Mouse (Mus musculus): ENCODE measurements around the gene Ccr1l1. TPM values are rescaled to one million over a fixed set of nuclear protein-coding genes. Genes with fewer than 3 reads are reported as not detected.
"Not testable (repeated sequence)": the region's sequence is repeated elsewhere in the genome, so short reads cannot be mapped to it uniquely, and the experiment has no call there.

Ccr1l1 gene
- not detected for total RNA-seq (2021)
- long read RNA-seq, experiment 1: 0 reads
- long read RNA-seq, experiment 2: 0 reads

DNA sequence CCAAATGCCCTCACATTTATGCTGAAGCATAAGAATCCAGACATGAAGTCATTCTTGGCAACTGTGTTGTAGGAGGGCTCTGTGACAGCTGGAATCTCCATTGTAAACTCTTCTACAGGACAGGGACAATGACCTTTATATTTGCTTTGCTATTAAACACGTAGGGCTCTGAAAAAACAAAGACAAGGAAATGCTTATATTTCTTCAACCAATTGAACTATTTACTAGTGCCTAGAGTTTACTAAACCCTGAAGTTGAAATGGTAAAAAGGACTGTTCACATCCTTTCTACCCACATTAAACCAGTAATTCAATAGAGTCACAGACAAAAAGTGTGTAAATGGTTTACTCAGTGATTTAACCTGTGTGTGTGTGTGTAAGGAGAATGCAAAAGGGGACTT, at the start of gene Ccr1l1:
Gene Ccr1l1 (minus strand): TSS at position 101 of the 400 bp plus-strand sequence.
- DNase-seq (ENCODE audit: low spot score in 2 of 2): no peak

DNA sequence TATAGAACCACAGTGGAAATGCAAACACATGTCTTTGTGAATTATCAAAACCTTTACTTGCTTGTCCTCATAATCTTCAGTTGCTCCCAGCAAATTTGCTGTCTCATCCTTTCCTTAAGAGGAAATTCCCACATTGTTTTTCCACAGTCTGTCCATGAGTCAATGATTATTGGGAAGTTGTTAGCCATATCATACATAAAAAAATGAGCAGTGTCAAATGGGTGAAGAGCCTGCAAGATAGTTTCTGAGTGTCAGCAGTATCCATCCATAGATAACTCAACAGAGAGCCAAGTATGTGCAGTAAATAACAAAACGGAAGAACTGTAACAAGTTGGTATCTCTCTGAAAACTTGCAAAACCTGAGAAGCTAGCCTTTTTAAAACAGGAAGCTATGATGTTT, 43.5 kb upstream of the Ccr1l1 start, which contains the start of gene Ccr3:
Gene Ccr3 (plus strand): TSS at position 301 of the 400 bp plus-strand sequence.
- DNase-seq (ENCODE audit: low spot score in 2 of 2): no peak

DNA sequence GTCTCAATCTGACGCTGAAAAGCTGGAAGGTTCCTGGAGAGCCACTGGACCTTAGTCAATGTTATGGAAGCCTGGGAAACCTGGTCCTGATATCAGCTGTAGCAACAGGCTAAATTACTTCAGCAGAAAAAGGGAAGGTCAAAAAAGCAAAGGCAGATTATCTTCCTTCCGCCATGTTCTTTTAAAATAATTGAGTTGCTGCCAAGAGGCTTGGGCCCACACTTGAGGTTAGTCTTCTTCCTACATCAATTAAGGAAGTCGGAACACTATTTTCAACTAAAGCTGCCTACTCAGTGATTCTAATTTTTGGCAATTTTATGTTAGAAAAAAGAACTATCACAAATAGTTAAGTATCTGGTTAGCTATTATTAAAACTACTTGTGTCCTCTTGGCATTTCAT, 41.7 kb upstream of the Ccr1l1 start:
- no peak for DNase-seq (ENCODE audit: low spot score in 2 of 2)

DNA sequence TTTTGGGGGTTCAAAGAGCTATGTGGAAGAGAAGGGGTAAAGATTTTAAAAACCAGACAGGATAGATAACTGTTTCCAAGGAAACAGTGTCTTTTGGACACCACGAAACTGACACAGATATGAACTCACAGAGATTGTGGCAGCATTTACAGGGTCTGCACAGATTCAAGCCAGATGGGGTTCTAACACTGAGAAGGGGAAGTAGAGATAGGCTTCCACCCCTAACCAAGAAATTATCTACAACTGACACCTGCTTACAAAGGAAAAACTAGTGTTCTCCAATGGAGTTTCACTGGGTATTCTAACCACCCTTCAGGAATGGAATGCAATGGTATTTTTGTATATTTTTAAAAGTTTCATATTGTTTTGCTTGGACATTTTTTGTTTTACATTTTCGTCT, 37.8 kb upstream of the Ccr1l1 start:
- no peak for DNase-seq (ENCODE audit: low spot score in 2 of 2)

- DNase-seq (ENCODE audit: low spot score in 2 of 2): no peak
Observed at GRCm38 (mm10) chr9:124014985-124015652, 36.9 kb upstream of the Ccr1l1 start.

GRCm38 (mm10) chr9:124013270-124013669, 35.1 kb upstream of the Ccr1l1 start:
- DNase-seq (ENCODE audit: low spot score in 2 of 2): no peak

- DNase-seq (ENCODE audit: low spot score in 2 of 2): no peak
Observed at GRCm38 (mm10) chr9:124012691-124013090, 34.5 kb upstream of the Ccr1l1 start.

DNA sequence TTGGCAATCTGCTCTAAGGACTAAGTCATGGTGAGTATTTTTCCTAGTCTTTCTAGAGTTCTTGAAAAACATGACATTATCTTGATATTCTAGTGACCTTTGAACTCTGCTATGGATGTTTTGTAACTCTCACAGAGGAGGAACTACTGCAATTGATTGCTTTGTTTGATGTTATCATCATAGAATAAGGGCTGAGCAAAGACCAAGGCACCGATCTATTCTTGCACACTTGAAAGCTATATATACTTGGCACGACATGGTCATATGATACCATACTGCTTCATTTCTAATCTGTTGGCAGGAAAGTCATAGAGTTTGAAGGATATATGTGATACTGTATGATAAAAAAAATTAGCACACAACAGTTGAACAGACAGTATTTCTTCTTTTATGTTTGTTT, 21.6 kb upstream of the Ccr1l1 start:
- no peak for DNase-seq (ENCODE audit: low spot score in 2 of 2)

- DNase-seq (ENCODE audit: low spot score in 2 of 2): no peak
Observed at GRCm38 (mm10) chr9:123997719-123998118, 19.5 kb upstream of the Ccr1l1 start.

DNA sequence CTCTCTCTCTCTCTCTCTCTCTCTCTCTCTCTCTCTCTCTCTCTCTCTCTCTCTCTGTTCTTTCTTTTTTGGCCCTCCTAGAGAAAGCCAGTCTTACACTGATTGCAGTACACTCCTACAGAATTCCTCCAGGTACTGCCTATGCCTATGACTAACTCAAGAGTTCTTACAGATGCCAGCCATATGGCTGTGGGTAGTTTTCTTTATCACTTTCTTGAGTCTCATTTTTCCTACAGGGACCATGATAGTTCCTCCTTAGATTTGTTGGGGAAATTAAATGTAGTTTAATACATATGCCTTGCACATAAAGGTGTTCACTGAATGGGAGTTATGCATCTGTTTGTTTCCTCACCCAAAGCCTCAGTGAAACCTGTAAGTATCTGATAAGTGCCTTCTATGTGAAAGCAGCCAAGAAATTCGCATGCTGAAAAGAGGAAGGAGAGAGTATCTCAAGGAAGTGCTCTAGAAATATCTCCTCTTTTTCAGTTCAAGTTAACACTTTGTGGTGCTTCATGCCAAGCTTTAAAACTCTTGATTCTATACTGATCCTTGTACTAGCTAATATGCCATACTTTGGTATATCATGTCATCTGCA, 13.2 kb upstream of the Ccr1l1 start:
- no peak for DNase-seq (ENCODE audit: low spot score in 2 of 2)

- no peak for DNase-seq (ENCODE audit: low spot score in 2 of 2)
Observed at GRCm38 (mm10) chr9:123989671-123990070, 11.5 kb upstream of the Ccr1l1 start.

- DNase-seq (ENCODE audit: low spot score in 2 of 2): no peak
Observed at GRCm38 (mm10) chr9:123986217-123986616, 8.0 kb upstream of the Ccr1l1 start.

- DNase-seq (ENCODE audit: low spot score in 2 of 2): no peak
Observed at GRCm38 (mm10) chr9:123984943-123985342, 6.7 kb upstream of the Ccr1l1 start.

- DNase-seq (ENCODE audit: low spot score in 2 of 2): no peak
Observed at GRCm38 (mm10) chr9:123982720-123983119, 4.5 kb upstream of the Ccr1l1 start.

GRCm38 (mm10) chr9:123981909-123982308, 3.7 kb upstream of the Ccr1l1 start:
- DNase-seq (ENCODE audit: low spot score in 2 of 2): no peak

DNA sequence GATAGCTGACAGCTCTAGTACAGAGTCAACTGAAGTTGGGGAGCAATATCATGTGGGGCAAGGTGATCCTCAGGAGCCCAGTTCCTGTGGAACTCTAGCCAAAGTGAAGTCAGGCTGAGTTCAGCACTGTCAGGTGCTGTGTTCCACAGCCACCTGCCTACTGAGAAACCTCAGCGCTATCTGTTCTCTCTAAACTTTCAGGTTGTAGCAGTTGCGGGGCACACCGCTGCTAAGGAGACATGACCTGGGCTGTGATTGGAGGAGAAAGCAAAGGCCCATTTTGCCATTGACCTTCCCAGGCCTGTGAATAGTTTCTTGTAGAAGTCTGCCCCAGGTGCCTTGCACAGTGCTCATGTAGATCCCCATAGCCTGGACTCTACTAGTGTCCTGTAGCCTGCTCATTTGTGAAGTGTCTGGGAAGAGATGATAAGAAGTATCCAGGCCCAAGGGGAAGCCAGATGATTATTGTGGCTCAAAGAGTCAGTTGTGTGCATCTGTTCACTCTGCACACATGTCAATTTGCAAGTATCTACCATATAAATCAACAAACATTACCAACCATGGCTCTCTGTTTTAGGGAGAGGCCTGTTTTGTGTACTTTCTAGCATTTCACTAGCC, 2.8 kb upstream of the Ccr1l1 start:
- DNase-seq (ENCODE audit: low spot score in 2 of 2): not testable (repeated sequence)

DNA sequence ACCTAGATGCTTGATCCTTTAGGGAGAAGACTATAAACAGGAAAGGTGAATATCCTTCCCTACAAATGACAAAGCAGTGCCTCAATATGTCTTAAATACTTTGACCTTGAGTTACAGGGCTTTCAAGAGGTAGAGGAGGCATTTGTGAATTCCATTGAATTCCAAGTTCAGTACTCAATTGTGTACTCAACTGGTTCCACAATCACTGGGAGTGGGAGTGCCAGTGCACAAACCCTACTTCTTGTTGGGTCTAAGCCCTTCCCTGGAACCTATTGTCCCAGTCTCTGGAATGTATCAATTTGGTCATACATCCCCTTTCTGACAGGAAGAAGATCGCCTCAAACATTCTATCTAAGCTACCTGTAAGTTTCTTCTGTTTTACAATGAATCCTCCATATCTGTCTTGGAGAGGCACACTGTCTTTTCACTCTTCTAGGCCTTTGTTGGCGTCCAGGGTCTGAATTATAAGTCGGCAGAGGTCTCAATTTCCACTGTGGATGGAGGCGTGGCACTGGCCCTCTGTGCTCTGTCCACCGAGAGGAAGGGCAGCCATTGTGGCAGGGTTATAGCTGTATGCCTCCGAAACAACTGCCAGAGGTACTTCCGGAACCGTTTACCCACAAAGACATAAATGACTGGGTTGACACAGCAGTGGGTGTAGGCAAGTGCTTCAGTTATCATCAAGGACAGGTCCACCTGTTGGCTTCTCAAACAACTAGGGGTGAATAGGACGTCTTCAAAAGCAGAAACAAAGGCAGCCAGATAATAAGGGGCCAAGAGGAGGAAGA, 1.1 kb downstream of the Ccr1l1 start:
- DNase-seq (ENCODE audit: low spot score in 2 of 2): no peak

GRCm38 (mm10) chr9:123975630-123976029, 2.6 kb downstream of the Ccr1l1 start:
- no peak for DNase-seq (ENCODE audit: low spot score in 2 of 2)

GRCm38 (mm10) chr9:123968290-123968912, 9.8 kb downstream of the Ccr1l1 start, which contains the start of gene Ccr1:
Ccr1 (minus strand) TSS chr9:123968692.
- no peak for DNase-seq (ENCODE audit: low spot score in 2 of 2)

DNA sequence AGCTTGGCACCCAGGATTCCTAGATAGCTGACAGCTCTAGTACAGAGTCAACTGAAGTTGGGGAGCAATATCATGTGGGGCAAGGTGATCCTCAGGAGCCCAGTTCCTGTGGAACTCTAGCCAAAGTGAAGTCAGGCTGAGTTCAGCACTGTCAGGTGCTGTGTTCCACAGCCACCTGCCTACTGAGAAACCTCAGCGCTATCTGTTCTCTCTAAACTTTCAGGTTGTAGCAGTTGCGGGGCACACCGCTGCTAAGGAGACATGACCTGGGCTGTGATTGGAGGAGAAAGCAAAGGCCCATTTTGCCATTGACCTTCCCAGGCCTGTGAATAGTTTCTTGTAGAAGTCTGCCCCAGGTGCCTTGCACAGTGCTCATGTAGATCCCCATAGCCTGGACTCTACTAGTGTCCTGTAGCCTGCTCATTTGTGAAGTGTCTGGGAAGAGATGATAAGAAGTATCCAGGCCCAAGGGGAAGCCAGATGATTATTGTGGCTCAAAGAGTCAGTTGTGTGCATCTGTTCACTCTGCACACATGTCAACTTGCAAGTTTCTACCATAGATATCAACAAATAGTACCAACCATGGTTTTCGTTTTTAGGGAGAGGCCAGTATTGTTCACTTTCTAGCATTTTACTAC, 11.2 kb downstream of the Ccr1l1 start:
- not testable (repeated sequence) for DNase-seq (ENCODE audit: low spot score in 2 of 2)

DNA sequence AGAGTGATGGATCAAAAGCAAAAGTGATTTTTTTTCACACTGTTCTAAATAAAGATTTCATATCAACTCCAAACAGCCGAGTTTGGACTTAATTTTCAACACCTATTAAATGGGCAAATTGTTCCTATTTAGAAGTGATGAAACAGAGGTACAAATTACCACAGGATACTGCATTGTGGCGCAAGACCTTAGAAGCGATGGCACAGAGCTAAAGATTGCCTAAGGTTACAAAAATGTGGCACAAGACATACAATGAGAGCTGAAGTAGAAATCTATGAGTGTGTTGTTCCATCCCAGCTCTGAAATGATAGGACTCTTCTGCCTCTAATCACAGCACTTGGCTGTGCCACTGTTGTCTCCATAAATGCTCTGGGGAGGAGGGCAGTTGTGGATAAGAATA, 13.4 kb downstream of the Ccr1l1 start:
- DNase-seq (ENCODE audit: low spot score in 2 of 2): no peak

Data from adrenal gland, adult 18-20 months (tissue).